Mouse (Mus musculus) kidney, adult 2 months (tissue): ENCODE data around the gene Iqsec3. TPM values are rescaled to one million over a fixed set of nuclear protein-coding genes. Genes with fewer than 3 reads are reported as not detected.

Source experiments
- DNase-seq: peaks from one replicate; pipeline ENCODE4 v3.0.0; 2021
- H3K27ac ChIP-seq: fragments of 200-500 bp; 2 replicates; pipeline ENCODE4 v1.5.1; 2012; ENCODE audit warnings: low read depth, low read length, control low read depth, inconsistent platforms; ENCODE audit not compliant: insufficient read depth
- H3K27me3 ChIP-seq: fragments of 200-500 bp; replicated peaks from 2 replicates; pipeline ENCODE4 v1.6.1; 2012; ENCODE audit warnings: mild to moderate bottlenecking, moderate library complexity, low read length, inconsistent platforms; ENCODE audit not compliant: control insufficient read depth, insufficient read depth
- H3K36me3 ChIP-seq: fragments of 200-500 bp; 2 replicates; pipeline ENCODE4 v1.6.1; 2012; ENCODE audit warnings: mild to moderate bottlenecking, moderate library complexity, low read length, inconsistent platforms; ENCODE audit not compliant: control insufficient read depth, insufficient read depth
- H3K4me1 ChIP-seq: fragments of 200-500 bp; 2 replicates; pipeline ENCODE4 v1.6.1; 2011; ENCODE audit warnings: low read length; ENCODE audit not compliant: control insufficient read depth, insufficient read depth
- H3K4me3 ChIP-seq: fragments of 200-500 bp; 2 replicates; pipeline ENCODE4 v1.5.1; 2011; ENCODE audit warnings: mild to moderate bottlenecking, low read depth, low read length, control low read depth; ENCODE audit not compliant: insufficient read depth
- CTCF ChIP-seq: fragments of 200-500 bp; conservative IDR thresholded peaks from 2 replicates; pipeline ENCODE4 v1.5.1; 2011; ENCODE audit warnings: low read depth, mild to moderate bottlenecking, control low read depth, low read length, moderate library complexity, mixed read lengths; ENCODE audit not compliant: insufficient read depth, insufficient read length
- POLR2A ChIP-seq: fragments of 200-500 bp; IDR thresholded peaks from one replicate; pipeline ENCODE4 v1.6.1; 2011; ENCODE audit warnings: low read depth, low read length, control low read depth
- WGBS: fragments of 180-500 bp; shearing (Covaris S2); methylation state at CpG from one replicate; pipeline ENCODE4 v1.1.7; 2018; 5-methylcytosine and 5-hydroxymethylcytosine counted together
- polyA plus RNA-seq: library from polyadenylated mRNA; depleted of rRNA; stranded (reverse); fragments of >200 nt; gene quantifications from 2 replicates; pipeline ENCODE4 v1.2.3, GENCODE M21; 2012; rRNA removed

Iqsec3 gene
- 0.11 and 0.20 TPM in 2 replicates for polyA plus RNA-seq

DNA sequence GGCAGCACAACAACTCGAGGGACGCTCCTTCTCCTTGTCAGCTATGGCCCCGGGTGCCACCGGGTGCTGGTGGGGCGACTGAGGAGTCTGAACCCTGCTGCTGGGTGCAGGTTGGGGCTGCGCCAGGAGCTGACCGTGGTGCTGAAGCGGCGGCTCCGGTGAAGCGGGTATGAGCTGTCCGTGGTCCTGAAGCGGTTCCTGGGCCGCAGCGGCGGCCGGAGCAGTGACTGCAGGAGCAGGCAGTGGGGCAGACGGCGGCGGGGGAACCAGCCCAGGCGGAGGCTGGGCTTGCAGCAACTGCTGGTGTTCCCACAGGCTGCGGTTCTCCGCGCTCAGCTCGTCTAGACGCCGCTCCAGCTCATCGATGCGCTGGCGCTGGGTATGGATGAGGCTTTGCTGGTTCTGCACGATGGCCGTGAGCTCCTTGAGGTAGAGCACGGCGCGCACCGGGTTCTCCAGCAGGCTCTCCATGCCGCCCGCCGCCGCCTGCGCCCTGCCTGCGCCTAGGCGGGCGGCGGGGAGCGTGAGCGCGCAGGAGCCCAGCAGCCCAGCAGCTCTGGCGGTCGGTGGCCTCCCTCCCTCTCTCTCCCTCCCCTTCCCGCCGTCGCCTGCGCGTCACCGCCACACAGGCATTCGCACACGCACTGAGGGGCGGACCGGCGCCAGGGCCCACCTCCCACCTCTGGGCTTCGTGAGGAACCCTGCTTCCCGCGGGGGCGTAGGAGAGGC is at the start of gene Iqsec3:
Iqsec3 (minus strand) TSS at position 586 of the 729 bp plus-strand sequence.
- 2% methylated on average over 65 of the region's 65 CpGs for WGBS
- H3K4me3 ChIP-seq, result no peak within 1 kb of the TSS
- DNase-seq, result peak; percentile 87

DNA sequence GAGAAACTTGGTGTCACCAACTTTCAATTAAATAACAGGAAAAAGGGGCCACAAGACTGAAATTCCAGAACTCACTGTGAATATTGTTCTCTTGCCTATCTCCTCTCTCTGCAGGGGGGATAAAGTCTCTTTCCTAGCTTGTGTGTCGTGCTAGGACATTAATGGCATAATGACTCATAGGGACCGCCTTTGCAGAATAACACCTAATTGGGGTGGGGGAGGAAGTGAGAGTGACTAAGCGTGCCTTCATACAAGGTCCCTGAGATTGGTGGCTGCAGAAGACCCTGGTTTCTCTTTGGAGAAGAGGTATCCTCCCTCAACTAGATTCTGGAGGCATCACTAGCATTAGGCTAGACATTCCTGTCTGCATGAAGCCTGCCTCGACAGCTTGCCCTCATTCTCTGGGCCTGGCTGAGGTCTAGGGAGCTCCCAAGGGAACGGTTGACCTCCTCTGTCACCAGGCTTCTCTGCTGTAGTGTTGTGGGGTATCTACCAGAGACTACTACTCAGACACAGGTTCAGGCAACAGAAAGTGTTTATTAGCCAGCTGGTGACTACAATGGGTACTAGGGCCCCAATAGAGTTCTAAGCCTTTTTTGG is 48.7 kb upstream of the Iqsec3 start:
- H3K4me1 ChIP-seq, result no peaks in the 10 kb centered on the region
- H3K36me3 ChIP-seq, result no peaks in the 10 kb centered on the region
- TF ChIP-seq POLR2A (no peak), CTCF (no peak)
- H3K4me3 ChIP-seq, result no peak overlapping the region
- no peak overlapping the region for H3K27ac ChIP-seq
- WGBS, result 73% methylated on average over 5 of the region's 5 CpGs
- no peaks in the 10 kb centered on the region for H3K27me3 ChIP-seq
- DNase-seq, result no peak

More for the DNA sequence above, at the start of gene Iqsec3:
- H3K27me3 ChIP-seq, result 0 out of 2 replicates have a peak, but pooled peaks cover 2% of the 10 kb centered on the region
- TF ChIP-seq CTCF (no peak), POLR2A (no peak)
- no peaks in the 10 kb centered on the region for H3K36me3 ChIP-seq
- no peak within 1 kb of the TSS for H3K27ac ChIP-seq
- H3K4me1 ChIP-seq, result no peaks in the 10 kb centered on the region

DNA sequence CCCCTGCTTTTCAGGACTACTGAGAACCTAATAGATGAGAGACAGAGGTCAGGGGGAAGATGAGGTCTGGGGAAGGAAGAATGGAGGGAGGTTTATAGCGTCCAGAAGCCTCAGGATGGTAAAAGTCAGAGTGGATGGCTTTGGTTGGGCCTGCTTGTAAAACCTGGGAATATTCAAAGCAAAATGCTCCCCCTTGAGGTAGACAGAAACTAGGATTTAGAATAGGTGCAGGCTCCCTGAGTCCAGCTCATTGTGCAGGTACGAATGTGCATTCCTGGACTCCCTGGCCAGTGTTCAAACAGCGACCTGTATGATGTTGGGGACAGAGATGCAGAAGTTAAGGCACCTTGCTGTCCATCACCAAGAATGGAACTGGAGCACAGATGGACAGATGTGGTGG is 47.6 kb upstream of the Iqsec3 start:
- DNase-seq, result no peak
- WGBS, result 69% methylated on average over 3 of the region's 3 CpGs
- Histone ChIP-seq H3K27ac (no peak overlapping the region), H3K4me1 (no peaks in the 10 kb centered on the region), H3K27me3 (no peaks in the 10 kb centered on the region), H3K4me3 (no peak overlapping the region), H3K36me3 (no peaks in the 10 kb centered on the region)
- TF ChIP-seq CTCF, result no peak
- no peak for TF ChIP-seq POLR2A

DNA sequence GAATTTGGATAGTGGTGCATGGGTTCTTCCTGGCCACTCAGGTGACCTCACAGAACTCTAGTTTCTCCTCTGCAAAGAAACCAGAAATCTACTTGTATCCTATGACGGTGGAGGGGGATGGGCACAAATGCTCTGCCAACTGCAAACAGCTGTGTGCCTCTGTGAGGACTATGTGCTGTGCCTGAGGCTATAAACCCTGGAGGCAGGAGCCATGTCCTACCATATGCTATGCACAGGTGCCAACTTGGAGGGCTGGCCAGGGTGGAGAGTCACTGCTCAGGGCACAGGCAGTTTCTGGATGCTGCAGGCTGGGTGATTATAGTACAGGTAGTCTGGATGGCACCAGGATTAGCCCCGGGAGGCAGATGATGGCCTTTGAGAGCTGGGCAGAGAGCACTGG is 46.4 kb upstream of the Iqsec3 start:
- Histone ChIP-seq H3K4me3 (no peak overlapping the region), H3K4me1 (no peaks in the 10 kb centered on the region), H3K27ac (no peak overlapping the region), H3K36me3 (no peaks in the 10 kb centered on the region), H3K27me3 (no peaks in the 10 kb centered on the region)
- TF ChIP-seq CTCF, result no peak
- no peak for TF ChIP-seq POLR2A
- no peak for DNase-seq
- 63% methylated on average over 2 of the region's 2 CpGs for WGBS

DNA sequence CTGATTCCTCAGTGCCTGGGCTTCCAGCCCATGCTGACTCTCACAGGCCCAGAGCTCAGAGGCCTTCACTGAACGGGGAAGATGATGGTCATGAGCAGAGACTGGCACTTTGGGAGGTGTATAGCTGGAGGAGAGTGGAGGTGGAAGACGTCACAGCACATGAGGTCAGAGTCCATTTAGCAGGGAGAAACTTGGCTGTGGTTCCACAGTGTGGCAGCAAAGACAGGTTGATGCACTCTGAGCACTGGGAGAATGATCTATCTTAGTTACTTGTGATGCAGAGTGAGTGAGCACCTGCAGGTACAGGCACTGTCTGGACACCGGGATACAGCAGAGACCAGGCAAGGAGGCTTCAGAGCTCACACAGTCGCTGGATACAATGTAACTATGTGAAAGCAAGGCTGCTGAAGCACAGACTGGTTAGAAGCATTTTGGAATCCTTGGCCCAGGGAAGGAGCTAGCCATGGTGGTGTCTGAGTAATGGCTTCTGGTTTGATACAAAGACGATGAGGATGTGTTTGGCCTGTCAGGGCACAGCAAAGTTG is 45.9 kb upstream of the Iqsec3 start:
- 65% methylated on average over 5 of the region's 5 CpGs for WGBS
- no peaks in the 10 kb centered on the region for H3K27me3 ChIP-seq
- no peak overlapping the region for H3K27ac ChIP-seq
- peak; percentile 54 for DNase-seq
- no peaks in the 10 kb centered on the region for H3K36me3 ChIP-seq
- H3K4me1 ChIP-seq, result no peaks in the 10 kb centered on the region
- no peak overlapping the region for H3K4me3 ChIP-seq
- TF ChIP-seq CTCF (0 out of 2 replicates have a peak, but pooled peaks have one; percentile 5), POLR2A (no peak)

DNA sequence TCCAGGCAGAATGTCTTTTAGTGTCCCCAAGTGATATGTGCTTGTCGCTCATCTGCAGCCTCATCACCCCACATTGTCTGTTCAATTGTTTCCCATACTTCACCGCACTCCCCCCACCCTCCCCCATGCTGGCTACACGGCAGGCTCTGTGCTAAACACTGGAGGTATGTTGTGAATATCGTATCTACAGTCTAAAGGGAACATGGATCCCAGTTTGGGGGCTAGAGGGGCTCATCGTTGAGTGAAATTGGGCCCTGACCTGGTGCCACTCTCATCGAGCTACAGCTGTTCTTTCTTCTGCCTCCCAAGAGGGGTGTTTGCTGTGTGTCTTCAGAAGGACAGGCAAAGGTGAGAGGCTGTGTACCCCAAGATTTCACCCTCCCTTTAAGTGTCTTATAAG is 44.2 kb upstream of the Iqsec3 start:
- Histone ChIP-seq H3K27ac (no peak overlapping the region), H3K4me1 (no peaks in the 10 kb centered on the region), H3K36me3 (no peaks in the 10 kb centered on the region), H3K4me3 (no peak overlapping the region), H3K27me3 (no peaks in the 10 kb centered on the region)
- no peak for DNase-seq
- TF ChIP-seq POLR2A (no peak), CTCF (no peak)
- 78% methylated on average over 6 of the region's 6 CpGs for WGBS

DNA sequence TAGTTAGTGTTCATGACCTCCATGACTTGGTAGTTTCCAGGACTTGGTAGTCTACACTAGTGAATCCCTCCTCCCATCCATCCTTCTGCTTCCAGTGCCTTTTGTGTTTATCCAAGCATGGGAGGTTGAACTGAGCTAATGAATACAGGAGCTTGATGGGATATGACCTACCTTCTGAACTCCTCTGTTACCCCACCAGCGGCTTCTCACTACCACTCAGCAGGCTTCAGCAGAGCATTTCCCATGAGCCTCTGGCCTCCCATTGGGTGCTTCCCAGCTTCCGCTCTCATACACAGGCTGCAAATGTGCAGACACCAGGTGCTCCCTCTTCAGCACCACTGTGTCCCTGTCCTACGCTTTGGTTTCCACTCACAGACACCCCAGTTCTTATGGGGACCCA is 36.9 kb upstream of the Iqsec3 start:
- no peak for TF ChIP-seq POLR2A
- TF ChIP-seq CTCF, result no peak
- Histone ChIP-seq H3K4me3 (no peak overlapping the region), H3K36me3 (no peaks in the 10 kb centered on the region), H3K27me3 (no peaks in the 10 kb centered on the region), H3K4me1 (no peaks in the 10 kb centered on the region), H3K27ac (no peak overlapping the region)
- 71% methylated on average over 3 of the region's 3 CpGs for WGBS
- no peak for DNase-seq
